Mouse (Mus musculus) macrophage (primary cell): Measurements from ENCODE around the gene Ptpn13. TPM values are rescaled to one million over a fixed set of nuclear protein-coding genes. Genes with fewer than 3 reads are reported as not detected.

ENCODE experiments used
- H3K27ac ChIP-seq: fragments of 350-480 bp; formaldehyde crosslinking; 2 replicates; pipeline ENCODE4 v1.9.0; 2021
- H3K36me3 ChIP-seq: fragments of 350-480 bp; formaldehyde crosslinking; 2 replicates; pipeline ENCODE4 v1.9.0; 2021; ENCODE audit errors: inconsistent target
- H3K4me3 ChIP-seq: fragments of 350-480 bp; formaldehyde crosslinking; 2 replicates; pipeline ENCODE4 v1.9.0; 2021; ENCODE audit errors: inconsistent target
- H3K79me2 ChIP-seq: fragments of 350-480 bp; formaldehyde crosslinking; 2 replicates; pipeline ENCODE4 v1.9.0; 2021; ENCODE audit errors: inconsistent target
- WGBS: methylation state at CpG from one replicate; pipeline ENCODE4 v1.1.7; 2026; ENCODE audit warnings: inconsistent platforms; ENCODE audit not compliant: missing documents; 5-methylcytosine and 5-hydroxymethylcytosine counted together
- polyA plus RNA-seq: library from polyadenylated mRNA; stranded (reverse); fragments of 250-400 nt; gene quantifications from 3 replicates; pipeline ENCODE4 v1.2.4, GENCODE M21; 2018; ENCODE audit warnings: inconsistent platforms

Ptpn13 gene
- polyA plus RNA-seq, 1 experiment from 2014 or later: not detected

DNA sequence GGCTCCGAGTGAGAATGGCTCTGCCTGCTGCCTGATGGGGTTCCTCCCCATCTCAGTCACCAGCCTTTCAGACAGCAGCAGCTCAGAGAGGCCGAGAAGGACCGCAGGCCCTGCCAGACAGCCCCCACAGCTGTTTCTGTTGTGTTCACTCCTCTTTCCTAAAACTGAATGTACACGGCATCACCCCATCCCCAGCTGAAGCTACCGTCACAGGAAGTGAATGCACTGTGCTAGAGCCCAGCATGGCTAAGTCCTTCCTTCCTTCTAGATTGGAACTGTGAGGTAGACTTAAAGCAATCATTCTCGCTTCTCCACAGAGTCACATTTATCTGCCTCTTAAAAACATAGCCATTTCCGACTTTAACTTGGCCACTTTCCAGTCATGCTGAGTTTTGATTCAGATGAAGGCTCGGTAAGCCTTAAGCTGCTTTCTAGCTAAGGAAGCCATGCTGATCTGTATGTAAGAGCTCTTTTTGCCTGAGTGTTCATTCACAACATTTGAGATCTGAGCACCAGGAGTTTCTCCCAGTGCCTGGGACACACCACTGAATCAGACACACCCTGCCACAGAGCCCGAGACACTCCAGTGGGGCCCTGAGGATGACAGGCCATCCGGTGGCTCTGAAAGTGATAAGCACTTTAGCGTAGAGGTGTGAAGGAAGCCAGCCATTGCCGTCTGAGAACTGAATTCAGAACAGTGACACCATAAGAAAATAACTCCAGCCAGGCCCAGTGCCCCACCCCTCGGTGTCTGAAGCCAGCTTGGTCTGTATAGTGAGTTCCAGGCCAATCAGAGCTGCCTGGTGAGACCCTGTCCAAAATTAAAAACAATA lies 170.6 kb downstream of the Ptpn13 start:
- no peaks in the 10 kb centered on the region for H3K79me2 ChIP-seq
- no peak overlapping the region for H3K4me3 ChIP-seq
- 45% methylated on average over 13 of the region's 13 CpGs for WGBS
- no peak overlapping the region for H3K27ac ChIP-seq
- no peaks in the 10 kb centered on the region for H3K36me3 ChIP-seq

- WGBS: 93% methylated on average over 14 of the region's 14 CpGs
- Histone ChIP-seq H3K27ac (no peak overlapping the region), H3K36me3 (no peaks in the 10 kb centered on the region)
Observed at GRCm38 (mm10) chr5:103596467-103597146, 171.6 kb downstream of the Ptpn13 start.

DNA sequence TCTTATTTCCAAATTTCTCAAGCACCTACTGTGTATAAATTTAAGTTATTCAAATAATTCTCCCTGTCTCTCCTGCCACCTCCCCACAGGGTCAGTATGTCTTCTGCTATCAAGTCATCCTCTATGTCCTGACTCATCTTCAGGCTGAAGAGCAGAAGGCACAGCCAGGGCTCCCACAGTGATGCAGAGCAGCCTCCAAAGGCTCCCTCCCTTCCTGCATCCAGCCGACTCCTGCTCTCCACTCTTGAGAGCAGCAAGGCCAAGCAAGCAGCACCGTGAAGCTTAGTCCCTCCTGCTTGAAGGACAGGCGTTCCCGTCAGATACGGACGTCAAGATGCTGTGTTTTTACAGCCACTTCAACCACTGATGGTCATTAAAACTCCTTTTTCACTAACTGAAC lies 172.6 kb downstream of the Ptpn13 start:
- WGBS: 98% methylated on average over 6 of the region's 6 CpGs
- Histone ChIP-seq H3K4me3 (no peak overlapping the region), H3K79me2 (no peaks in the 10 kb centered on the region), H3K27ac (no peak overlapping the region), H3K36me3 (no peaks in the 10 kb centered on the region)

More at GRCm38 (mm10) chr5:103596467-103597146, 171.6 kb downstream of the Ptpn13 start:
- Histone ChIP-seq H3K4me3 (no peak overlapping the region), H3K79me2 (no peaks in the 10 kb centered on the region)

DNA sequence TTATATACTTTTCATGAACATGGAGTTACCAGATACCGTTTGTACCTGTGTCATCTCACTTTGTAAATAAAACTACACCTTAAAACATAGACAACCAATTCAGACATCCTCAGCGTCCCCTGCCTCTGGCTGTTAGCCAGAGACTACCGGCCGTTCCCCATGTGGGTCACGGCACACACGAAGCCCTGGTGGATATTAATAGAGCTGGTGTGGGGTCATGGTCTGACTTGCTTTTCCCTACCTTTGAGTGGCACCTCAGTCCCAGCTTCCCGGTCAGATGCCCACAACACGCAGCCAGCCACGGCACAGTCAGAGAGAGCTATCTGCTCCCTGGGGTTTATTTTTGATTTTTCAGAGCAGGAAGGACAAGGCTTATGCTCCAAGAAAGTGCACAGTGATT lies 173.3 kb downstream of the Ptpn13 start:
- WGBS: 94% methylated on average over 9 of the region's 9 CpGs
- no peaks in the 10 kb centered on the region for H3K79me2 ChIP-seq
- no peak overlapping the region for H3K4me3 ChIP-seq
- no peak overlapping the region for H3K27ac ChIP-seq
- H3K36me3 ChIP-seq: no peaks in the 10 kb centered on the region

GRCm38 (mm10) chr5:103598881-103599280 lies 173.9 kb downstream of the Ptpn13 start:
- no peaks in the 10 kb centered on the region for H3K79me2 ChIP-seq
- H3K27ac ChIP-seq: no peak overlapping the region
- 96% methylated on average over 5 of the region's 5 CpGs for WGBS
- H3K36me3 ChIP-seq: no peaks in the 10 kb centered on the region
- no peak overlapping the region for H3K4me3 ChIP-seq

- no peaks in the 10 kb centered on the region for H3K79me2 ChIP-seq
- no peak overlapping the region for H3K4me3 ChIP-seq
- 95% methylated on average over 11 of the region's 11 CpGs for WGBS
- H3K27ac ChIP-seq: no peak overlapping the region
- H3K36me3 ChIP-seq: no peaks in the 10 kb centered on the region
Observed at GRCm38 (mm10) chr5:103603115-103603893, 178.3 kb downstream of the Ptpn13 start.

DNA sequence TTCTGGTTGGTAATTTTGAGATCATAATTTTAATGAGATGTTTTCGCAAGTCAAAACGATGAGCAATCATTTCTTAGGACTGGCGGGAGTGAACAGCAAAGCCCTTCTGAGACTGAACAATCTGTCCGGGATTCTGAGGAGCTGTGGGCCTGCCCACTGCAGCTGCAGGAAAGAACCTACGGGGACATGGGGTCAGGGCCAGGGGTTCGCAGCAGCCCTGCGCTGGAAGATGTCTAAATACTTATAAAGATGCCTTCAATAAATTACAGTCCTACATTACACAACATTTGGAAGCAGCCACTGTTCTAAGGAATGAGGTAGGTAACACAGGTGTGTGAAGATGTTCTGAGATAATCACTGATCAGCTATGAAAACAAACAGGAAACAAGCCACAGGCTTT lies 180.7 kb downstream of the Ptpn13 start:
- H3K27ac ChIP-seq: no peak overlapping the region
- WGBS: 88% methylated on average over 7 of the region's 7 CpGs
- no peaks in the 10 kb centered on the region for H3K36me3 ChIP-seq
- no peak overlapping the region for H3K4me3 ChIP-seq
- H3K79me2 ChIP-seq: no peaks in the 10 kb centered on the region

DNA sequence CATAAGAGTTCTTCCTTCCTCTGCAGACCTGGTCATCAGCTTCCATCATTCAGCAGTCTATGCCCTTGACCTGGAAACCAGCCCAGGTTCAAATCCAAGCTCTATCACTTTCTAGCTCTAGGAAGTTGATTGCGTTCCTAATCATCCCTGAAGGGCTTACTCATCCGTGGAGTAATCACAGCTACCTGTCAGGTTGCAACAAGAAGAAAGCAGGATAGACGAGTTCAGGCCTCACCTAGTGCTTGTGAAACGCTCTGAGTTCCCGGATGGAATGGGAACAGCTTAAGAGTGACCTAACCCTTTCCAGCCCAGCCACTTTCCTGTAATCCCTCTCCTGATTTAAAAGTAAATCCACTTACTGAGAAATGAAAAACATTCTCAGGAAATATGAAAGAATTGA lies 185.2 kb downstream of the Ptpn13 start:
- WGBS: 89% methylated on average over 5 of the region's 5 CpGs
- Histone ChIP-seq H3K36me3 (no peaks in the 10 kb centered on the region), H3K79me2 (no peaks in the 10 kb centered on the region), H3K27ac (no peak overlapping the region), H3K4me3 (no peak overlapping the region)

- Histone ChIP-seq H3K79me2 (no peaks in the 10 kb centered on the region), H3K4me3 (no peak overlapping the region), H3K27ac (no peak overlapping the region), H3K36me3 (no peaks in the 10 kb centered on the region)
- 93% methylated on average over 10 of the region's 10 CpGs for WGBS
Observed at GRCm38 (mm10) chr5:103610856-103611472, 186.0 kb downstream of the Ptpn13 start.

DNA sequence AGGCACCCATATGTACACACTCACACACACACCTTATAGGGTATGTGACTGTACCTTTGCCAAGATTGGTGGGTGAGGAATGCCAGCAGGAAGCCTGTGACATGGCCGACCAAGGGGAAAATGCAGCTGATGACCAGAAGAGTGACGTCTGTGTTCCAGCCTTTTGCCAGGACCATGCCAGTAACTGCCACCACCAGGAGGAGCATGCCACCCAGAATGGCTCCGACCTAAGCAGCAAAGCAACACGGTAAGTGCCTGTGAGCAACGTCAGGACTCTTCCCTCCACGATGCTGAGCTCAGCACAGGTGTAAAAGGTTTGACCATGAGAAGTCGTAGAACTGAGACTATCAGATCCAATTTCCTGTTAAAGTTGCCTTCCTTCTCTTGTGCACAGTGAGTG lies 187.3 kb downstream of the Ptpn13 start:
- Histone ChIP-seq H3K27ac (no peak overlapping the region), H3K36me3 (no peaks in the 10 kb centered on the region), H3K79me2 (no peaks in the 10 kb centered on the region), H3K4me3 (no peak overlapping the region)
- WGBS: 90% methylated on average over 7 of the region's 7 CpGs

DNA sequence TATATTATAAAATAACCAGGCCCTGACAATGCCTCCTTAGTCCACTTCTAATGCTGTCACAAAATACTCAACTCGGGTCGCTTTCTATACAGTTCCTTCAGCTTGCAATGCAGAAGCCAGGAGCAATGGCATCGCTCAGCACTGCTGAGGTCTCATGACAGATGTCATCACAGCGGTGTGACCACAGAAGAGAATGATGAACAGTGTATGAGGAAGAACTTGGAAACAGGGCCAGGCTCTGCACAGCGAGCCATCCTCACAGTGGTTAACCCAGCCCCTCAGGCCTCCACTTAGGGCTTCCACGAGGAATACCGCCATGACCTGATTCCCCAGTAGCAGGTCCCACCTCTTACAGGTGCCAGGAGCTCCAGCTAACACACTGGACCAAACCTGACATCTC lies 189.4 kb downstream of the Ptpn13 start:
- Histone ChIP-seq H3K27ac (peak overlapping the region; percentile 88), H3K4me3 (no peak overlapping the region), H3K79me2 (no peaks in the 10 kb centered on the region), H3K36me3 (no peaks in the 10 kb centered on the region)
- 62% methylated on average over 7 of the region's 7 CpGs for WGBS

- H3K36me3 ChIP-seq: no peaks in the 10 kb centered on the region
- WGBS: 88% methylated on average over 9 of the region's 9 CpGs
- H3K27ac ChIP-seq: no peak overlapping the region
- no peaks in the 10 kb centered on the region for H3K79me2 ChIP-seq
- H3K4me3 ChIP-seq: no peak overlapping the region
Observed at GRCm38 (mm10) chr5:103617191-103617590, 192.2 kb downstream of the Ptpn13 start.

DNA sequence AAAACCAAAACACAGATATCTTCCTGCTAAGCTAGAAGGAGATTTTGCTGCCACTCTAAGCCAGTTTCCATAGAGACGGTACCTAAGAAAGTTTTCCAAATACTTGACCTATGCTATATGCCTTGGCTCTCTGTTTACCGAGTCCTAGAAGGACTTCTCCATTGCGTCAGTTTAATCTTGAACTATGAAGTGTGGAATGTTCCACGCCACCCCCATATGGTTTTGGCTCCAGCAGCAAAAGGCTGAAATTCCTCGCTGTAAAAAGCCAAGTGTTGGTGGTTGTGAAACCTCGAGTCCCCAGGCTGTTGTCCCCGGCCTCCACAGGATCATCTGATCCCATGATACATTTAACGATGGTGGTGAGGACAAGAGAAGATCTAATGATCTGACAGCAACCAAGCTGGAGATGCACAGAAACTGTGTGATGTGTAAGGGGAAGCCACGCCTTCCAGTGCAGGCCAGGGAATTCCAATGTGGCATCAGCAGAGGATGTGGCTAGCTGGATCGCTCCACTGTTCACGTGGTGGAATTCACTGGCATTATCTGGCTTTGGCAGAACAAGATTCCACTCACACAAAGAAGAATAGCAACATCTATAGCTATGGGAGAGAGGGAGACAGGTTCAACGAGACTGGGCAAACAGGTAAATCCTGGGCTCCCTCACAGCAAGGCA lies 195.4 kb downstream of the Ptpn13 start:
- Histone ChIP-seq H3K4me3 (no peak overlapping the region), H3K27ac (no peak overlapping the region), H3K79me2 (no peaks in the 10 kb centered on the region), H3K36me3 (no peaks in the 10 kb centered on the region)
- WGBS: 93% methylated on average over 12 of the region's 12 CpGs

DNA sequence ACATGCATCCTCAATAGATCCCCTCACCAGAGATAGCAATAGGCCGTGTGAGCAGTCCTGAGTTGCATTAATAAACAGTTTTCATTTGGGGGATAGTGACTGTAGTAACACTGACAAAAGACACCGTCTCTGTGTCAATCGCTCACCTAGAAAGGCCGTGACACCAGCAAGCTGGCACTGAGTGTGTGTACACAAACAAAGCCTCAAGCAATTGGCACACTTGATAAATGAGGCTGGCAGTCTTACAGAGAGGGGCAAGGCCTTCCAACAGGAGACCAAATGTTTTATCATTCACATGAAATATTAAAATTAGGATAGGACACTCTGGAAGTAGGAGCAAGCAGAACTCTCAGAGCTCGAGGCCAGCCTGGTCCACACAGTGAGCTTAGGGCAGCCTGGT lies 197.3 kb downstream of the Ptpn13 start:
- H3K36me3 ChIP-seq: no peaks in the 10 kb centered on the region
- H3K4me3 ChIP-seq: no peak overlapping the region
- H3K79me2 ChIP-seq: no peaks in the 10 kb centered on the region
- WGBS: 97% methylated on average over 5 of the region's 5 CpGs
- H3K27ac ChIP-seq: no peak overlapping the region
